Mouse (Mus musculus): ENCODE measurements at regions not wholly inside any gene's neighbourhood (a gene's known extent, or its start where the extent isn't known, plus 50 kb on each side); places are given as distances from the start of the nearest gene placed in this dataset.

DNA sequence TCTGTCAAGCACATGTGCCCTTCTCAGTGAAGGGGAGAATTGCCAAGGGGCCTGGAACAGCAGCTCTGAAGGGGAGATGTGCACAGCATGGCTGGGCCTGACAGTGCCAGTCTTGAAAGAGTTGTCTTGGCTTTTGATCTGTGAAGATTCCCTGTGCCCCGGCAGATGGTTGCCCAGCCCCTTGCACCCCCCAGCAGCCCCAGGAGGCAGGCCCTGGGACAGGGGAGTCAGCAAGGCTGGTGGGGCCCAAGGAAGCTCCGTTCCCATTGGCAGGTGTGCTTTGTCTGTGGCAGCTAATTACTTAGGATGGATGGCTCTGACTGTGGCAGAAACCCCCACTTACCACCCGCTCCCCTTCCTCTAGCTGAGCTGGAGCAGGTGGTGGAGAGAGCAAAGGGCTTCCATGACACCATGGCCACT, 58.6 kb downstream of the Tspan17 start:
- Histone ChIP-seq H3K27ac (ENCODE audit: insufficient read depth, low read length) (no peak overlapping the region), H3K4me1 (ENCODE audit: control insufficient read depth, insufficient read depth, low read length) (no peaks in the 10 kb centered on the region), H3K4me3 (replicated peaks; ENCODE audit: insufficient read depth, low read depth, low read length) (no peak overlapping the region), H3K27me3 (ENCODE audit: control insufficient read depth, insufficient read depth, low read length) (no peaks in the 10 kb centered on the region)
- no peak for TF ChIP-seq CTCF (IDR thresholded peaks at IDR 0.05; ENCODE audit: borderline replicate concordance, insufficient read depth, low read depth, low read length)
- TF ChIP-seq POLR2A (IDR thresholded peaks at IDR 0.05; ENCODE audit: borderline replicate concordance, insufficient read depth, low read length): no peak
- no peak for DNase-seq
- 57% methylated on average over 3 of the region's 3 CpGs for WGBS

DNA sequence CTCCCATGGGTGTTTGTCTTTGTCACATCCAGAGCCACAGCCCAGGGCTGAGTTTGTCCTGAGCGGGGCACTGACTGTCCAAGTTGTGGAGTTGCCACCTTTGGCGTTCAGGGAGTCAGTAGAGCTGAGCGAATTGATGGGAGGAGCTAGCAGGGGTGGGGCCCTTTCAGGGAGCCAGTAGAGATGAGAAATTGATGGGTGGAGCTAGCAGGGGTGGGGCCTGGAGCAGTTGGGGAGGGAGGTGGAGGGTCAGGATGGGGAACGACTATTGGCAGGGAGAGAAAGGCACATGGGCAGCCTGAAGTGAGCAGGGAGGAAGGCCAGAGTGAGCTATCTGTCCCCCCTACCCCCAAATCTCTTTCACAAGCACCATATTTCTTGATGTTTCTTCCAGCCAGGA, 62.0 kb downstream of the Tspan17 start:
- DNase-seq: no peak
- no peak overlapping the region for H3K4me3 ChIP-seq (replicated peaks; ENCODE audit: insufficient read depth, low read depth, low read length)
- no peak overlapping the region for H3K27ac ChIP-seq (ENCODE audit: insufficient read depth, low read length)
- H3K4me1 ChIP-seq (ENCODE audit: control insufficient read depth, insufficient read depth, low read length): peaks cover 12% of the 10 kb centered on the region
- no peaks in the 10 kb centered on the region for H3K27me3 ChIP-seq (ENCODE audit: control insufficient read depth, insufficient read depth, low read length)
- TF ChIP-seq POLR2A (IDR thresholded peaks at IDR 0.05; ENCODE audit: borderline replicate concordance, insufficient read depth, low read length): no peak
- no peak for TF ChIP-seq CTCF (IDR thresholded peaks at IDR 0.05; ENCODE audit: borderline replicate concordance, insufficient read depth, low read depth, low read length)
- whole genome bisulfite sequencing: 57% methylated on average over 4 of the region's 4 CpGs

DNA sequence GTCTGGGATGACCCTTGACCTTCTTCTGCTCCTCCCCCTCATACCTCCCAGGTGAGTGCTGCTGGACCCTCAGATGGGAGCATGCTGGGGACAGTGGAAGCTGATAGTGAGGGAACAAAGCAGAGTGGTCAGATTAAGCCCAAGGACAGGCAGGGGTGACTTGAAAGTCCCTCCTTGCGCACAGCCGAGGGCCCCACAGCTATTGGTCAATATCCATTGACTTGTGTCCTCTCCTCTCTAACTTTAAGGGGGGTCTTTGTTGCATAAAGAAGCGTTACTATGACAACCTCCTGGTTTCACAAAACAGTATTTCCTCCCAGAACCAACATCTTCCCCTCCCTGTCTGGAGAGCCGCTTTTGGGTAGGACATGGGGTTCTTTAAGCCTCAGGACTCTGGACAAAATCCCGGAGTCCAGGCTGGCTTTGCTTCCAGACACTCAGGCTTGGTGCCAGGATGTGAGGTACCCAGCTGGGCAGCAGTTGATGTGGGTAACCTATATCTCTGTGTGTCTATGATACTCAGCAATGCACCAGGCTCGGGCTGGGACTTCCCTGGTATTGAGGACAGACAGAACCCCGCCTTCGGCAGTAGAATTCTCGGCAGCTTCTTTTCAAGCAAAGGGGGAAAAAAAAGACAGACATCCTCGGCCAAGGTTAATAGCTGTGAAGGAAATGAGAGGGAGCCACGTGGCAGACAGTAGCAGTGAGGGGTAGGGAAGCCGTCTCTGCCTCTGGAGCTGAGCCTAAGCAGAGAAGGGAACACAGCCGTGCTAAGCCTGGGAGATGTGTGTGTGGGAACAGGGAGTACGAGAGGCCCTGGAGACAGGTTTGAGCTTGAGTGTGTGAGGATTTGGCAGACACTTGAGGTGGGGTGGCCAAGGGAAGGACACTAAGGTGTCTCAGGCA, 66.4 kb downstream of the Tspan17 start:
- Histone ChIP-seq H3K27me3 (ENCODE audit: control insufficient read depth, insufficient read depth, low read length) (no peaks in the 10 kb centered on the region), H3K4me3 (replicated peaks; ENCODE audit: insufficient read depth, low read depth, low read length) (no peak overlapping the region), H3K27ac (ENCODE audit: insufficient read depth, low read length) (no peak overlapping the region), H3K4me1 (ENCODE audit: control insufficient read depth, insufficient read depth, low read length) (peaks cover 16% of the 10 kb centered on the region)
- peak; percentile 50 to 56 for DNase-seq
- 21% methylated on average over 14 of the region's 14 CpGs for WGBS
- TF ChIP-seq CTCF (IDR thresholded peaks at IDR 0.05; ENCODE audit: borderline replicate concordance, insufficient read depth, low read depth, low read length): no peak

DNA sequence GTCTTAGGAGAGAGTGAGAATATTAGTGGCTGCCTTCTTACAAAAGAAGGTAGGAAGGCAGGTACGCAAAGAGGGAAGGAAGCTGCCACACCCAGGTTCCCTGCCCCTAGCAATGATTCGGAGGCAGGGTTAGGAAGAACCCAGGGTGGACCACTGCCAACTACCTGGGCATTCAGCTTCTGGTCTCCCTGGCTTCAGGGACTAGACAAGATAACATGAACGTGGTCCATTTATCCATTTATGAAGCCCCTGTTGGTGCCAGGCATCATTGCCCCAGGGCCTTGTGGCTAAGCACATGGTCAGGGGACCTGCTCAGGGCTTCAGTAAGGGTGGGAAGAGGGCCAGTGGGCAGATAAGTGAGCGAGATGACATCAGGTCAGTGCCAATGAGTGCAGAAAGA, 73.8 kb downstream of the Tspan17 start:
- TF ChIP-seq POLR2A (IDR thresholded peaks at IDR 0.05; ENCODE audit: borderline replicate concordance, insufficient read depth, low read length) (no peak), CTCF (IDR thresholded peaks at IDR 0.05; ENCODE audit: borderline replicate concordance, insufficient read depth, low read depth, low read length) (no peak)
- Histone ChIP-seq H3K27ac (ENCODE audit: insufficient read depth, low read length) (no peak overlapping the region), H3K4me1 (ENCODE audit: control insufficient read depth, insufficient read depth, low read length) (peaks cover 5% of the 10 kb centered on the region), H3K4me3 (replicated peaks; ENCODE audit: insufficient read depth, low read depth, low read length) (no peak overlapping the region), H3K27me3 (ENCODE audit: control insufficient read depth, insufficient read depth, low read length) (no peaks in the 10 kb centered on the region)
- peak in 1 of 2 experiments; percentile 34 for DNase-seq
- 22% methylated on average over 4 of the region's 4 CpGs for WGBS

DNA sequence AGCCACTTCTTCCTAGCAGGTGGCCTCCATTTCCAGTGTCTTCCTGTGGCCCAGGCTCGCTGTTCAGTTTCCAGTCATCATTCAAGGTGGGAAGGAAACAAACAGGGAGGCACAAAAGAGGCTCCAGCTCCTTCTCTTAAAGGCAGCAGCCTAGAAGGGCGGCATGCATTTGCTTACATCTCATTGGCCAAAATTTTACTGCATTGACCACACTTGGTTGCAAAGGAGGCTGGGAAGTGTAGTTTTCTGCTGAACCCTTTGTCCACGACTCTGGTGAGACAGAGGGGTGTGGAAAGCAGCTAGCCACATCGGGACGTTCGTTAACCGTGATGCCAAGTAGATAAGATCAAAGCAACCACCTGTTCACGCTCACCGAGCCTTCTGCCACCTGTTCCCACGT, 74.9 kb downstream of the Tspan17 start:
- 57% methylated on average over 10 of the region's 10 CpGs for WGBS
- Histone ChIP-seq H3K4me1 (ENCODE audit: control insufficient read depth, insufficient read depth, low read length) (peaks cover 5% of the 10 kb centered on the region), H3K27me3 (ENCODE audit: control insufficient read depth, insufficient read depth, low read length) (no peaks in the 10 kb centered on the region), H3K27ac (ENCODE audit: insufficient read depth, low read length) (no peak overlapping the region), H3K4me3 (replicated peaks; ENCODE audit: insufficient read depth, low read depth, low read length) (no peak overlapping the region)
- TF ChIP-seq CTCF (IDR thresholded peaks at IDR 0.05; ENCODE audit: borderline replicate concordance, insufficient read depth, low read depth, low read length) (no peak), POLR2A (IDR thresholded peaks at IDR 0.05; ENCODE audit: borderline replicate concordance, insufficient read depth, low read length) (no peak)
- DNase-seq: no peak

DNA sequence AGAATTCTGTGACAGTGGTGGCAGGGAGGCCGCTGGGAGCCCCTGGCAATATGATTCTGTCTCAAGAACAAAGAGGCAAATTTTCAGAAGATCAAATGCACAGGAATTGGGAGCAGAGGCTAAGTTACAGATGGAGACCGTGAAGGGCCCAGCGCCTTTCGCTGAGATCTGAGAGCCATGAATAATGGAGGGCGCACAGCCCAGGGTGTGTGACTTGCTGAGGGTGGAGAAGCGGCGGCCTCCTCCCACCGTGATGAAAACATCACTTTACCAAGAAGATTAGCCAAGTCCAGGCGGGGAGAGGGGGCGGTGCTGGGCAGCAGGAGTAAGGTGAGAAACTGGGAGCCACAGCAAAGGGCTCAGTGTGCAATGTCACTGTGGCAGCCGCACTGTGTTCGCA, 77.2 kb upstream of the Unc5a start:
- no peak for DNase-seq
- H3K27ac ChIP-seq (ENCODE audit: insufficient read depth, low read length): no peak overlapping the region
- H3K4me1 ChIP-seq (ENCODE audit: control insufficient read depth, insufficient read depth, low read length): peaks cover 5% of the 10 kb centered on the region
- no peak overlapping the region for H3K4me3 ChIP-seq (replicated peaks; ENCODE audit: insufficient read depth, low read depth, low read length)
- TF ChIP-seq CTCF (IDR thresholded peaks at IDR 0.05; ENCODE audit: borderline replicate concordance, insufficient read depth, low read depth, low read length): no peak
- TF ChIP-seq POLR2A (IDR thresholded peaks at IDR 0.05; ENCODE audit: borderline replicate concordance, insufficient read depth, low read length): no peak
- 70% methylated on average over 12 of the region's 12 CpGs for WGBS
- no peaks in the 10 kb centered on the region for H3K27me3 ChIP-seq (ENCODE audit: control insufficient read depth, insufficient read depth, low read length)

DNA sequence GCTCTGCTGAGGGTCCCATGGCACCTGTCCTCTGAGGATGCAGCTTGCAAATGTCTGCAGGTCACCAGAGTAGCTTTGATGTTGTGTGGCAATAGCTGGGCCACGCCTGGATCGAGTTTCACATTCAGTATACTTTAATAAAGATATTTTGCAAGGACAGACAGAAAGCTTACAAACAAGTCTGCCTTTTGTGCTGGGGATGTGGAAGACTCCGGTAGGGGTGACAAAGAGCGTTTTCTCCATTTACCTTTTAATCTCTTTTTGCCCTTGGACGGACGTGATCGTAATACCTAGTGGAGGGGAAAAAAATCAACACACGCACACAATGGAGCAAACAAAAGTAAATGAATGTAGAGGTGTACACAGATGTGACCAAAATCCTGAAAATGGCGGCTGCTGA, 75.3 kb upstream of the Unc5a start:
- WGBS: 86% methylated on average over 9 of the region's 9 CpGs
- H3K27ac ChIP-seq (ENCODE audit: insufficient read depth, low read length): no peak overlapping the region

More for the DNA sequence above, 75.3 kb upstream of the Unc5a start:
- Histone ChIP-seq H3K4me1 (ENCODE audit: control insufficient read depth, insufficient read depth, low read length) (peaks cover 6% of the 10 kb centered on the region), H3K4me3 (replicated peaks; ENCODE audit: insufficient read depth, low read depth, low read length) (no peak overlapping the region), H3K27me3 (ENCODE audit: control insufficient read depth, insufficient read depth, low read length) (no peaks in the 10 kb centered on the region)
- TF ChIP-seq POLR2A (IDR thresholded peaks at IDR 0.05; ENCODE audit: borderline replicate concordance, insufficient read depth, low read length) (no peak), CTCF (IDR thresholded peaks at IDR 0.05; ENCODE audit: borderline replicate concordance, insufficient read depth, low read depth, low read length) (no peak)
- no peak for DNase-seq

All from cerebellum, adult 2 months (tissue).